Mouse (Mus musculus) limb, embryonic 11.5 days (tissue): ENCODE results near the gene Stxbp3. TPM values are rescaled to one million over a fixed set of nuclear protein-coding genes. Genes with fewer than 3 reads are reported as not detected.

Source experiments
- ATAC-seq: fragments of 200-750 bp; cut with Nextera tagmentation; 2 replicates; pipeline ENCODE4 v1.8.0; 2017; ENCODE audit warnings: low read depth; ENCODE audit not compliant: insufficient number of reproducible peaks, low FRiP score, low TSS enrichment
- DNase-seq: peaks from one replicate; pipeline ENCODE4 v3.0.0-alpha.2; 2015; ENCODE audit warnings: low spot score
- H3K27ac ChIP-seq: fragments of 300-500 bp; sonication (generic); replicated peaks from 2 replicates; pipeline ENCODE4 v1.5.1; 2014; ENCODE audit warnings: low read depth, mild to moderate bottlenecking, low read length
- H3K27me3 ChIP-seq: fragments of 300-500 bp; sonication (generic); 2 replicates; pipeline ENCODE4 v1.6.1; 2014; ENCODE audit warnings: mild to moderate bottlenecking, low read length, mixed read lengths; ENCODE audit not compliant: control insufficient read depth, insufficient read depth
- H3K36me3 ChIP-seq: fragments of 300-500 bp; sonication (generic); 2 replicates; pipeline ENCODE4 v1.6.1; 2014; ENCODE audit warnings: mild to moderate bottlenecking, low read length, moderate library complexity, mixed read lengths; ENCODE audit not compliant: control insufficient read depth, insufficient read depth
- H3K4me1 ChIP-seq: fragments of 300-500 bp; sonication (generic); 2 replicates; pipeline ENCODE4 v1.6.1; 2014; ENCODE audit warnings: low read length, mixed read lengths; ENCODE audit not compliant: control insufficient read depth, insufficient read depth
- H3K4me2 ChIP-seq: fragments of 300-500 bp; sonication (generic); 2 replicates; pipeline ENCODE4 v1.6.1; 2014; ENCODE audit warnings: low read depth, mild to moderate bottlenecking, moderate library complexity; ENCODE audit not compliant: severe bottlenecking
- H3K4me3 ChIP-seq: fragments of 300-500 bp; sonication (generic); 2 replicates; pipeline ENCODE4 v1.5.1; 2014; ENCODE audit warnings: low read depth, low read length
- H3K9ac ChIP-seq: fragments of 300-500 bp; sonication (generic); 2 replicates; pipeline ENCODE4 v1.6.1; 2014; ENCODE audit warnings: mild to moderate bottlenecking, low read length
- H3K9me3 ChIP-seq: fragments of 300-500 bp; sonication (generic); 2 replicates; pipeline ENCODE4 v1.6.1; 2016; ENCODE audit warnings: low read length; ENCODE audit not compliant: control insufficient read depth
- WGBS: fragments of 180-500 bp; shearing (Covaris S2); extraction: QIAGEN DNeasy Blood & Tissue Kit; methylation state at CpG from one replicate; pipeline ENCODE4 v1.1.7; 2014; 5-methylcytosine and 5-hydroxymethylcytosine counted together
- polyA plus RNA-seq: library from polyadenylated mRNA; unstranded; fragments of >200 nt; fragmentation: Nextera tagmentation; extraction: Ambion mirVana; gene quantifications from 2 replicates; pipeline ENCODE4 v1.2.1, GENCODE M21; 2014

Stxbp3 gene
- polyA plus RNA-seq, 1 experiment from 2014 or later, result 27.0 TPM

GRCm38 (mm10) chr3:108744060-108744459 lies 96.3 kb downstream of the Stxbp3 start:
- Histone ChIP-seq H3K4me2 (no peak overlapping the region), H3K36me3 (no peaks in the 10 kb centered on the region), H3K9ac (no peak overlapping the region), H3K4me1 (peaks cover 16% of the 10 kb centered on the region), H3K9me3 (no peaks in the 10 kb centered on the region), H3K4me3 (no peak overlapping the region), H3K27ac (no peak overlapping the region), H3K27me3 (no peaks in the 10 kb centered on the region)
- DNase-seq, result no peak
- ATAC-seq, result no peak
- 87% methylated on average over 4 of the region's 4 CpGs for WGBS

Other genes with a start within 250 kb of the Stxbp3 start
- gene Wdr47, start 249.2 kb downstream of the Stxbp3 start, polyA plus RNA-seq, result 8.3 and 9.3 TPM in 2 replicates
- gene Clcc1, start 186.6 kb downstream of the Stxbp3 start, polyA plus RNA-seq, result 63.3 and 68.2 TPM in 2 replicates
- 95.4 and 97.5 TPM in 2 replicates for gene Gpsm2, start 118.2 kb downstream of the Stxbp3 start, polyA plus RNA-seq
- gene Aknad1, start 100.9 kb downstream of the Stxbp3 start, polyA plus RNA-seq, result 0.09 and 0.40 TPM in 2 replicates
- gene Fndc7, start 49.5 kb upstream of the Stxbp3 start, polyA plus RNA-seq, result 0.18 TPM in 1 of 2 replicates, not detected in the other
- gene Prpf38b, start 71.2 kb upstream of the Stxbp3 start, polyA plus RNA-seq, result 79.9 and 81.2 TPM in 2 replicates
- gene Henmt1, start 99.3 kb upstream of the Stxbp3 start, polyA plus RNA-seq, result 0.54 and 1.0 TPM in 2 replicates
- not detected in 2 replicates for gene Gm9857, start 99.9 kb upstream of the Stxbp3 start, polyA plus RNA-seq
- gene Fam102b, start 187.1 kb upstream of the Stxbp3 start, polyA plus RNA-seq, result 7.7 TPM in 2 replicates
- gene Slc25a54, start 239.9 kb upstream of the Stxbp3 start, polyA plus RNA-seq, result not detected in 2 replicates